Mouse (Mus musculus) spleen, adult 18-20 months (tissue): ENCODE results near the gene Vegfc.

Experiments
- DNase-seq, 2 experiments: peaks; one replicate each; pipeline ENCODE4 v3.0.0; 2022; ENCODE audit warnings: mixed read lengths in 2 of 2

The Vegfc gene

DNA sequence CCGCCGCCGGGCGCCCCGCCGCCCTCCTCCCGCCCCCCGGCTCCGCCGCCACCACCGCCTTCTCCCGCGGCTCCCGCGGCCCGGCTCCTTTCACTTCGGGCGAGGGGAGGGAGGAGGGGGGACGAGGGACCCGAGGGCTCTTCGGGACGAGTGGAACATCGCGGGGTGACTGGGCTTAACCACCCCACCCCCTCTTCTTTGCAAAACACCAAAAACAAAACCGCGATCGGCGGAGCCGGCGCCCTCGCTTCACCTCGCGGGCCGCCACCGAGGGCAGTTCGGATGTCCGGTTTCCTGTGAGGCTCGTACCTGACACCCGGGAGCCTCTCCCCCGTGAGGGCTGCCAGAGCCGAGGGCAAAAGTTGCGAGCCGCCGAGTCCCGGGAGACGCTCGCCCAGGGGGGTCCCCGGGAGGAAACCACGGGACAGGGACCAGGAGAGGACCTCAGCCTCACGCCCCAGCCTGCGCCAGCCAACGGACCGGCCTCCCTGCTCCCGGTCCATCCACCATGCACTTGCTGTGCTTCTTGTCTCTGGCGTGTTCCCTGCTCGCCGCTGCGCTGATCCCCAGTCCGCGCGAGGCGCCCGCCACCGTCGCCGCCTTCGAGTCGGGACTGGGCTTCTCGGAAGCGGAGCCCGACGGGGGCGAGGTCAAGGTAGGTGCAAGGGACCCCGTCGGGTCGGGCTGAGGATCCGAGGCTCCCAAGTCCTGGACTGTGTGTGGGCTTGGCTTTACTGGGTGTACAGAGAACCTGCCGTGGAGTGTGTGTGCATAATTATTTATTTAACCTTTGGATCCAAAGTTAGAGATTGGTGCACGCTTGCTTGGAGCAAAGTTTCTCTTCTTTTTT lies at the start of gene Vegfc:
Vegfc (plus strand) TSS at position 336 of the 850 bp plus-strand sequence.
- peak; percentile 19 to 31 for DNase-seq

DNA sequence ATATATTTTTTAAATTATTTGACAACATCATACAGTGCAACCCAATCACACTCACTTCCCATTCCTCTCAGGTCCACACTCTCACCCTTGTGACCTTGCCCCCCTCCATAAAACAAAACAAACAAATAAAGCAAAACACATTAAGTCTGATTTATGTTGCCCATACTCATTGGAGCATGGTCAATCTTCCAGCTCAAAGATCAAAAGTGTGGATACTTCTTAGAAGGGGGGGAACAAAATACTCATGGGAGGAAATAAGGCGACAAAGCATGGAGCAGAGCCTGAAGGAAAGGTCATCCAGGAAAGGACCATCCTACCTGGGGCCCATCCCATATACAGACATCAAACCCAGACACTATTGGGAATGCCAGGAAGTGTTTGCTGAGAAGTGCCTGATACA lies 42.8 kb upstream of the Vegfc start:
- no peak for DNase-seq

DNA sequence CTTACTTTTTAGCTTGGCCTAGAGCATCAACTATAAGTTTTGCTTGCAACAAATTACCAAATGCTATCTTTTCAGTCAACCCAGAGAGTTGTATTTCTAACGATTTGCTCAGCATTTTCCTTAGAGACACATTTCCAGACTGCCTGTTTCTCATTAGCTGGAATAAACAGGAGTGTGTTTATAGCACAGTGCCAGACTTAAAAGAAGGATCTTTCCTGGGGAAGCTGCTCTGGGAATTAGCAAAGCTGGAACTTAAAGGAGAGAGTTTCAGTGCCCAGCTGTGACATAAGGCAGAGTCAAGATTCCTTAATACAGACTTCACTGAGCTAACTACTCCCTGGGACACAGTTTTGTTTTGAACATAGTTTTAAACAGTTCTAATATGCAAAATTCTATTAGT lies 34.8 kb upstream of the Vegfc start:
- DNase-seq, result no peak

DNA sequence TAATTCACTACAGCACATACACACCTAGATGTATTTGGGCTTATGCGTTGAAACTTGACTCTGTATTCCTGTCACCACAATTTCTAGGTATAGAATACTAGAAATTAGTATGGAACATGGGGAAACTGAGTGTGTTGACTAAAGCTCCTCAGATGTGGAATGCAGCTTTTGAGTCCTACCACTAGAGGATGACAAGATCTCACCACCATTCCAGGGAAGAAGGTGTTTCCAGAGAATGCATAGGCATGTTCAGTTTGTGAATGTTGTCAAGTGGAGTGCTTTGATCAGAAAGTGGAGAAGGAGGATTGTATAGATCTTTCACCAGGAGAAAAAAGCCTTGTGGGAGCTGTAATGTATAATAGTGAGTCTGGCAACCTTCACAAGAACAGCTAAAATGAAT lies 33.9 kb upstream of the Vegfc start:
- DNase-seq, result no peak

DNA sequence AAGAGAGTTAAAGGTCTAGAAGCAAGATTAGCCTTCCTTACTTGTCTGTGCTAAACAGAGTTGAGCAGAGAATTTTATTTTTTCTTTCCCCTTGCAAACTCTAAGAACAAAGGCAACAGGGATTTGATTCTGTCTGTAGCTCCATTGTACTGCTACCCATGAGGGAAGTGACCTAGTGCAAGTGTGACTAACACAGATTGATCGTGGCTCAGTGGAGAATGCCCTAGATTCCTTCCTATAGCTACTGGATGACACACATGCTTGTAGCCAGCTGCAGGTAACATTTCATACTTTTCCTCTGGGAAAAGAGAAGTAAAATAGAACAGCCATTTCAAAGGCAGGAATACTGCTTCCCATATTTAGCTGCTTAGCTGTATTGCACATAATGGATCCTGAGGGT lies 24.2 kb upstream of the Vegfc start:
- DNase-seq, result no peak

DNA sequence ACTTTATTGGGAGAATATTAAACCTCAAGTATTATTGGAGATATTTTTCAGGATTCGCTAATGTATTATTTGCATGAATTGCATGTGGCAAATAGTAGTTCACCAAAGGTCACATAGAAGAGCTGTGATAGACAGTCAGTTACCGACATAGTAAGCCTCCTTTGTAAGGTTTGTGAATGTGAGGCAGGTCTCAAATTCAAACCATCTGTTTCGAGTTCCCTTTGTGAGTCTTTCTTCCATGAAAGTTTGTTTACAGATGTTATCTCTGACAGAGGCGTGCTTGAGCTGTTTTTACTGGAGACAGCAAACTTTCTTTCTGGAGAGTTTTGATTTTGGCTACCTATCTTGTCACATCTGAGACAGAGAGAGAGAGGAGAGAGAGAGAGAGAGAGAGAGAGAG lies 11.9 kb upstream of the Vegfc start:
- no peak for DNase-seq

DNA sequence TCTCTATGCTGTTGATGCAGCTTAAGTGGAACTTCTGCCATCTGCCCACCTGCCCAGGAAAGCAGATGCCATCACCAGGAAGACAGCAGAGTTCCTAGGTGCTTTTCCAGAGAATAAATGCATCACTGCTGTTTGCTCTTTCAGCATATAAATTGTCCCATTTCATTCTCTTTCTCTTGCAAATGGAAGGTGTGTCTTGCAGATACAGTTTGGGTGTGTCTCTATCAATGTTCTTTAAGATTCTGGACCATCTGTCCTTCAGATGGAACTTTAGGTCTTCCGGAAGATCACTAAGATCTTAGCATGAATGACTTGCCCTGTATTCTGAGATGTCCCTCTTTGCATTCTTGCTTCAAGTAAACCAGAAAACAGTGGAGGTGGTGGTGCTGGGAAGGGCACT lies 1.1 kb upstream of the Vegfc start:
- DNase-seq, result no peak

DNA sequence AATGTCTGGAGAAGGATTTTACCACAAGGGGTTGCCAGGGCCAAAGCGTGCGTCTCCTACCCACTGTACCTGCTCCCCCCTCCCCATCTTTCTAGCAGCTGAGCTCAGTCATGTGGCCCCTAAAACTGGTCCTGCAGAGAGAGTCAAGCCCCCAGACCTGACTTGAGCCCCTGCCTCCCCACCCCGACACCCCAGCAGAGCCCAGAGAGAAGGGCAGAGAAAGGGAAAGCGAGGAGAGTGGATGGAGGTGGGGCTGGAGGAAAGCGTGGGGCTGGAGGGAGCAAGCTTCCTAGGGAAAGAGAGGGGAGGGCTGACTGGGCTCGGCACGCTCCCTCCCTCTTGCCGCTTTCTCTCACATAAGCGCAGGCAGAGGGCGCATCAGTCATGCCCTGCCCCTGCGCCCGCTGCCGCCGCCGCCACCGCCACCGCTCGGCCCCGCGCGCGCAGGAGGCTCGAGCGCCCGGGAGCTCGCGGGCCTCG lies 575 bp upstream of the Vegfc start:
- peak in 1 of 2 experiments; percentile 40 for DNase-seq

DNA sequence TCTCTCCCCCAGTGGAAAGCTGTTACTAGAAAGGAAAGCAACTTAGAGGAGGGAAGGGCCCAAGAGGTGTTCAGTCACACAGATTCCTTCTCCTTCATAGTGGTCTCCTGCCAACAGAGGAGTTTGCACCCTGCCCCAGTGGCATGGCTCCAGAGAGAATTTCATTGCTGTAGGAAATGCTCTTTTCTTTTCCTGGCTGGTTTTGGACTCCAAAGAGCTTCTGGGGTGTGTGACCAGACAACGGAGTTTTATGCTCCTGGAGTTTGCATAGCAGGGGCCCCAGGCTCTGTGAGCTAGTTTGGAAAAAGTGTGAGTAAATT lies 675 bp downstream of the Vegfc start:
- DNase-seq, result no peak

DNA sequence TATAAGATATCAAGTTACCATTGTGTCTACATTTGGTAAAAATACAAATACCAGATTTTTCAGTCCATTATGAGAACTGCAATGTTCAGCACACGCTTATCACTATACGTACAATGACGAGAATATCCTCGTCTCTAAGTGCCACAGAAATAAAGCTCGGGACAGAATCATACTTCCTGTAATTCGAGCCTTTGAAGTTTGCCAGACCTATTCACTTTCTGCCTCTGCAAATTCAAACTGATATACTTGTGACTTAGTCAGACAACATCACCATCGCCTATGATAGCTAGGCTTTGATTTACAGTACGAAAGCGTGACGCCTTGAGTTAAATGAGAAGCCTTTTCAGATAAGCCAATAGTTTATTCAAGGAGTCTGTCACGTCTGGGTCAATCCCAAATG lies 1.6 kb downstream of the Vegfc start:
- DNase-seq, result no peak

DNA sequence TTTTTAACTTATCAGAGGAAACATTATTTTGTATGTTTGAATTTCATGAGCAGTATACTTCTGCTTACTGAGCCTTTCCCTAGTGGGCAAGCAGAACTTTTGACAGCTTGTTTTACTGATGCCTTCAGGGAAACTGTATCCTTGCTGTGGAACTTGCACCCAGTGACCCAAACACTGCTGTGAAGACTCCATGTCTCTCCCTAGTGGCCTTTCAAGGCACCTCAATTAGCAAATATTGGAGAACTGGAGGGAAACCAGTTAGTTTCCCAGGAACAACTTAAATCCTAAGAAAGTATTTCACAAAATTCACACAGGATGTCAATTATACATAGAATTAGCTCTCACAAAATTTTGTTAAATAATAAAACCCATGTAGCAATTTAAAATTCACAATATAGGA lies 2.2 kb downstream of the Vegfc start:
- no peak for DNase-seq

DNA sequence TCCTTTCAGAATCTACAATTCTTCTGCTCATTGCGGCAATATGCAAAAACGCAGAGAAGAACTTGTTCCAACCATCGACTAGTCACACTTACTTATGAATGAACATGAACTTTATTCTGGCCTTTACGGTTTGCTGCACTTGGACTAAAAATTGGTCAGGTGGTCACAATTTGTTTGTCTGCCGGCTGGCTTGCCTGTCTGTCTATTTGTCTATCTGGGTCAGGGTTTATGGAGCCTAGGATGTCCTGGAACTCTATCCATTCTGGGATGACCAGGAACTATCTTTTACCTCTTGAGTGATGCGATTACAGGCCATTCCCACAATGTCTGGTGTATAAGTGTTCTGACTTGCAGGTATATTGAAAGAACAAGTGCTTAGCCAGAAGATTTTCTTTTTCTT lies 8.5 kb downstream of the Vegfc start:
- no peak for DNase-seq

DNA sequence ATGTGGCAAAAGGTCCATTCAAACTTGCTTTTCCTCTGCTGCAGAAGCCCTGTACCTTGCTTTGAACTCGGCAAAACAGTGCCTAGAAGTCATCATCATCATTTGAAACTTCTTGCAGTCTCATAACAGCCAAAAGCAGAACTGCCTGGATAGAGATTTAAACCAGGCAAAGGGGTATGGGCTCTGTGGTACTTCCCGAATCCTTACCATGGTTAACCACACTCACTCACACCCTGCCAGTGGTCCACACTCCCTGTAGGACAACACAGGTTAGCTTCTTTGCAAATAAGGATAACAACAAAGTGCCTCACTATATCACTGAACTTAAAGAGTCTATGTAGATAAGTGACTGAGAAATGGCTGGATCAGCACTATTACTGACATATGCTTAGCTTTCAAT lies 9.7 kb downstream of the Vegfc start:
- no peak for DNase-seq

DNA sequence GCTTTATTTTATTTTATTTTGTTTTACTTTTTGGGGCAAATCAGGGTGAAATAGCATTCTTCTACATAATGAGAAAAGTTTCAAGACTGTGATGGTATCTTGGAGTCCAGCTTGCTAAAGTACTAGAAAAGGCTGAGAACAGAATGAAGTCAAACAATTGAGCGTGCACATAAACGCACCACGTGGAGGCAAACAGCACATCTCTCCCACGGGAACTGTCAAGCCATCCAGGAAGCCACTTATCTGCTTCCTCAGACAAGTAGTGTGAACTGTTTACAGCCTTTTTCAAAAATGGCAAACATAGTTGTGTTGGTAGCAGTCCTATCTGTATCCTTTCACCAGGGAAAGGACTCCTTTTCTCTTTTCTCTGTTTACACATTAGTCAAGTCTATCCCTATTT lies 11.8 kb downstream of the Vegfc start:
- no peak for DNase-seq

DNA sequence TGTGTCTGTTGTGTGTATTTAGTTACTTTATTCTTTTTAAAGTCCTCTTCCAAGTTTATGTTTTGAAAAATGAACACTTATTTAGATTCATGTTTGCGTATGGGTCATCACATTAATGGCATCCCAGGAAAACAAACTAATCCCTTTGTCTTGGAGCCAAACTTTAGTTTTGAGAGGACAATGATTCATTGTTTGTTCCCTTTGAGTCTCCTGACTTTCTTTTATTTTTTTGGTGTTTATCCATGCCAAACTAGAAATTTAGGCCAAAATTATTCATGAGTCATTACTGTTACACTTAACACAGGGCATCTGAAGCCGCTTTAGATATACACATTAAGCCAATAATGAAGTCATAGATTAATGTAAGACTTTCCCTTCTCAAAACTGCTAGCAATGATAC lies 12.5 kb downstream of the Vegfc start:
- DNase-seq, result no peak

DNA sequence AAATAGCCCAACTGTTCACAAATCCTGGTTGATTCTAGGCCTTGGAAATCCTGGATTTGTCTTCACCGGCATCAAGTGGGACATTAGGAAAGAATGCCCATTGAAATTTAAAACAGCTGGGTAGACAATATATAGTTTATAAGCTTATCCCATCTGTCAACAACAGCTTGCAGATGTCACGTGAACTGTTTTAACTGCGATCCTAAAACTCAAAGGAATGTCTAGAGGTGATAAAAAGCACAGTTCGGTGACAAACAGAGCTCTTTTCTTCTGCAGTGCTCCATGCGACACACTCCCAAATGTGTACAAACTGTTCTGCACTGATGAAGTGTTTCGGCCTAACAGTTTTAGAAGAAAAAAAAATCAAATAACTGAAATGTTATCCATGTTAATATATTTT lies 22.7 kb downstream of the Vegfc start:
- no peak for DNase-seq

DNA sequence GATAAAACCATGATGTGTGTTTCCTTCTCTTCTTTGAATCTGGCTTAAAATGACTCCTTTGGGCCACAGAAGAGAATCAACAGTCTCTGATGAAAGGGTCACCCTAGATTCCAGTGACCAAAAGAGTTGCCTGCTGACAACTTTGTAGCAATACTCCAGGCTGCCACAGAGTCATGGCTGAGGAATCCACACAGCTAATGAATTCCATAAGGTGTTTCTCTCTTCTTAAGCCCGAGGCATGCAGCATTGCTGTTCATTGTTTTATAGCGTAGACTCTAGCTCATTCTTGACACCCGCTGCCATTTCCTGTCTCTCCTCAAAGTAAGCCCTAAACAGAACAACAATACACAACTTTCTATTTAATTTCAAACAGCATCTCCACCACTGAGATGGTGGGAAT lies 37.2 kb downstream of the Vegfc start:
- no peak for DNase-seq

DNA sequence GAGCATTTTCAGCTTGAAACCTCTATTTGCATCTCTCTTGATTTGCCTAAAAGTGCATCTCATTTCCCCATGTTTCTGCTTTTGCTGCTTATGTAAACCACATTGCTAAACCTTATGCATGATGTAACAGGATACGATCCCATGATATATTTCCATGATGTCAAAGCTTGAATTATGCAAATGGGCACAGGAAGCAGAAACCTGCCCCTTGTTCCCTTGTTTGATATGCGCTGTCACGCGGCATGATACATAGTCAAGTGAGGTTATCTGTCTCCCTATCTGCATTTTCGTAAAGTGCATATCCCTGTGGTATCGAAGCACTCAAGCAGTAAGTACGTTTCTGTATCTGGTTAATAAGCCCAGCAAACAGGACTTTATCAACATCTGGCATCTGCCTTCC lies 42.7 kb downstream of the Vegfc start:
- no peak for DNase-seq

DNA sequence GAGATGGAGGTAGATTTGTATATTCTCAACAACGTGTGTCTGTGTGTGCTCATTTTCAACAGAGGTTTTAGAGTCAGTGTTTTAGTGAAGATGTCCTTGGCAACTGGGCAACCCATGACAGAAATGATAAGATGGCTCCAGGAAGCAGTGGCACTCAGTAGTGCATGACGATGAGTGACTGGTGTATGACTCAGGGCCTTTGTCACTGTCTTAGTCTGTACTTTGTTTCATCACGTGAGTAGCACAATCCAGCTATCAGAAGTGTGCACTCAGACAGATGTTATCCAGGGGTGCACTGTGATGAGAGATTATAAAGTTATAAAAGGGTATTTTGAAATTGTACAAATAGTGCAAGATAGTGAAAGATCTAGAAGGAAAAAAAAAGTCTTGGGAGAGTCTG lies 44.5 kb downstream of the Vegfc start:
- DNase-seq, result no peak

DNA sequence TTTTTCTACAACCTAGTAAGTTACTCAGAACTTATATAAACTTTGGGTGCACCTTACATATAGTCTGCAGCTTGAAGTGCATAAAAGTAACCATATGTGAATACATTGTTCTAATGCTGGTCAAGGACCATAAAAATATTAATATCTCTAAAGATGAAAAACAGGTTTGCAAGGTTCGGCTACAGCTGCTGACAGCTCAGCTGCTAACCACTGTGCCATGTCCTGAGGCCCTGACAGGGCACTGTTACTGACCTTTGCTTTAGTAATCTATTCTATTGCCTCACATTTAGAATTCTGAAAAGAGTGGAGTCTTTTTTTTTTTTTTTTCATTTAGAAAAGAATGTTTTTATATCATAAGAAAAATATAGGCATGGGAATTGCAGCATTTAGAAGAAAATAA lies 44.9 kb downstream of the Vegfc start:
- DNase-seq, result no peak

DNA sequence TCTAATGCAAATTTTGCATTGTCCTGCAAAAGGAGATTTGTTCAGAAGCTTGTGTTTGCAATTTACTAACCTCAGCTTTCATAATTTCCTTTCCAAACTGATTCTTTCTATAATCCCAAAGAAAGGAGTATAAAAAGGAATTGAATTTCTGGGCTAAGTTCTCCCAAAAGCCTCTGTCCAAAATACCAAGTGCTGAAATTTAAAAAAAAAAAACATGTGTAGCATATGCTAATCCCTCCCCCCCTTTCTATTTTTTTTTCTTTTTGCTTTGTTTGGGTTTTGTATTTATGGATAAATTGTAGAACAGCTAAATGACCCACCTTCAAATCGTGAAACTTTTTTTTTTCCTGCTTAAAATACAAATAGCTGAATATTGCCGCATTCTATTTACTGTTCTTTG lies 53.2 kb downstream of the Vegfc start:
- no peak for DNase-seq

DNA sequence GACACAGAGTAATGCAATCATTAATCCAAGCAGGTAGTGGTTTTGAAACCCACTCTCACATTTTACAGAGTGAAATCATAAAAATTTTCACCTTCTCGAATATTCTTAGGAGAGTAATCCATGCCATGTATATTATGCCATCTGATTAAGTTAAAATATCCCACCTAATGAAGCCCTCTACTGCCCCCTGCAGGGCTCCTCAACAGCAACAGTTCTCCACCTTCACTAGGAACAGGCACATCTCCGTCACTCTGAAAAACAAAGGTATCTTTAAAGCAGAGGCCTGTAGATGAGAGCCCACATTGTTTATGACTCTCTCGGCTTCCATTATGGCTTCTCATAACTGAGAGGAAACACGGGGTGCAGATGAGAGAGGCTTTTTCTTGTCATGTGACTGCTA lies 75.8 kb downstream of the Vegfc start:
- DNase-seq, result peak; percentile 6 to 55

DNA sequence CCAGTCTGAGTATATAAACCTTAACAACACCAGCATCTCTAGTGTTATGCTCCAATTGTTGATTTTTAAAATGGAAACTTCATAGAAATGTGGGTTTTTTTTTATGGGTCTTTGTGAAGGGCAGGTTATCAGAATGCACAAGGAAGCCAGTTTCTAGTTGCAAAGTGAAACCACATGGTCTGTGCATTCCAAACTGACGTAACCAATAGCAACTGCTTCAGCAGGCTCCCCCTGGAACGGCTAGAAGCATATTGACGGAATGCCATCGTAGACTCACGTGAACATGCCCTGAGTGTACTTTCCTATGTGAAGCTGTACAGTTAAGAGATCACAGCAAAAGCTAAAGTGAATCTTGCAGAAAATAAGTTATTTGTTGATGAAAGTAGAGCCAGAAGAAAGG lies 86.1 kb downstream of the Vegfc start:
- no peak for DNase-seq

DNA sequence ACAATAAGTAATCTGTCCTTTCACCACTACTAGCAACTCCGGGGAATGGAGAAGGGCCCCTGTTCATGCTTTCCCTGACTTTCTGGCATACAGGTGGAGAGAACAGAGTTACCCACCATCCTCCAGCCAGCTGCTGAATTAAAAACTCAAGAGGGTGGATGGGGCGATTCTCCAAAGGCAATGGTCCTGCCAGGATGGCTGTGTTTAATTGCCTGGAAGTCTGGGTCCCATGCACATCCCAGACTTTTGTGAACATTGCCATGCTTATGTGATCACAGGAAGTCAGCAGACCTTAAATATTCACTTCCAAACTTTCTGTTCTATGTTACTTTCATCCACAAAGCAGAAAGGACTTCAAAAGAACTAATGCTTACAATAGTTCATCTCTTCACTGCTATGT lies 107.9 kb downstream of the Vegfc start:
- DNase-seq, result no peak

DNA sequence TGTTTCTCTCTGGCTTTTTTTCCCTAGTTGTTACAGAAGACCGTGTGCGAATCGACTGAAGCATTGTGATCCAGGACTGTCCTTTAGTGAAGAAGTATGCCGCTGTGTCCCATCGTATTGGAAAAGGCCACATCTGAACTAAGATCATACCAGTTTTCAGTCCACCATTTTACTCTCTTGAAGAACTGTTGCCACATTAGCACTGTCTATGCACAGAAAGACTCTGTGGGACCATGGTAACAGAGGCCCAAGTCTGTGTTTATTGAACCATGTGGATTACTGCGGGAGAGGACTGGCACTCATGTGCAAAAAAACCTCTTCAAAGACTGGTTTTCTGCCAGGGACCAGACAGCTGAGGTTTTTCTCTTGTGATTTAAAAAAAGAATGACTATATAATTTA lies 108.5 kb downstream of the Vegfc start:
- no peak for DNase-seq
